Mouse (Mus musculus): ENCODE results near the gene Gsdme. TPM values are rescaled to one million over a fixed set of nuclear protein-coding genes. Genes with fewer than 3 reads are reported as not detected.

The Gsdme gene
- 1 to 10 TPM; 1.7 to 2.2 TPM for total RNA-seq (2021)
- long read RNA-seq, experiment 1, partial matches to known transcripts: 3 of 22 reads
- long read RNA-seq, experiment 1, other reads (novel, unspliced or antisense): 15 of 22 reads
- long read RNA-seq, experiment 2, partial matches to known transcripts: 3 of 21 reads
- long read RNA-seq, experiment 2, other reads (novel, unspliced or antisense): 18 of 21 reads

DNA sequence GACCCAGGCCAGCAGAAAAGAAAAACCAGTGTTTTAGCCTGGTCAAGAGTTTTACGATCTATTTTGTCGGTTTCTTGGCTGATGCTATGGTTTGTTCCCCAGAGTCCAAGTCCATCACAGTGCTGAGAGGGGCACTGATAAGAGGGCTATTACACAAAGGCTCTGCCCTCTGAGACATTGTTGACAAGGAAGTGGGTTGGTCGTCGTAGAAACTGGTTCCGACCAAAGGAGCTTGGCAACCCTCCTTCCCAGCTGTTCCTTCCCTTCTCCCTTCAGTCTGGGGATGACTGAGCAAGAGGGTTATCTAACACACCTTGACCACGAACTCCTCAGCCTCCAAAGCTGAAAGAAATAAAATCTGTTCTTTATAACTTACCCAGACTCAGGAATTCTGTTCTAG lies at the start of gene Gsdme:
Gene Gsdme, minus strand, starts transcription at position 193 of the 400 bp plus-strand sequence.
- no peak for DNase-seq

- peak; percentile 74 for DNase-seq
These were observed 49.0 kb upstream of the Gsdme start for GRCm38 (mm10) chr6:50312647-50313046.

DNA sequence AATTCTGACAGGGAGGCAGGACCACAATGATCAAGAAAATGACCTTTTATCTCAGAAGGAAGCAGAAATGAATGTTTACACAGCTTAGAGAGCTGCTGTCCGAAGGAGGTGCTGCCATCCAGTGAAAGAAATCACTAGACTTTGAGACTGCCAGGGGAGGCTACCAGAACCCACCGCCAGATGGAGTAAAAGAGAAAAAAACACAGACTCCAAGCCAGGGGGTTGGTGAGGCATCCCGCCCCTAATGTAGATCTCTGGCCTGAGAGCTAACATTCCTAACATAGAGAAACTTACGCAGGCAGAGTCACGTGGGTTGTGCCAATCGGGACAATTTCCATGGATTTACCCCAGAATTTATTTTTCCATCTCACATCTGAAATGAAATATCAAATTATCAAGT lies 45.4 kb upstream of the Gsdme start:
- DNase-seq: peak; percentile 25

GRCm38 (mm10) chr6:50306625-50307024 lies 43.0 kb upstream of the Gsdme start:
- DNase-seq: no peak

DNA sequence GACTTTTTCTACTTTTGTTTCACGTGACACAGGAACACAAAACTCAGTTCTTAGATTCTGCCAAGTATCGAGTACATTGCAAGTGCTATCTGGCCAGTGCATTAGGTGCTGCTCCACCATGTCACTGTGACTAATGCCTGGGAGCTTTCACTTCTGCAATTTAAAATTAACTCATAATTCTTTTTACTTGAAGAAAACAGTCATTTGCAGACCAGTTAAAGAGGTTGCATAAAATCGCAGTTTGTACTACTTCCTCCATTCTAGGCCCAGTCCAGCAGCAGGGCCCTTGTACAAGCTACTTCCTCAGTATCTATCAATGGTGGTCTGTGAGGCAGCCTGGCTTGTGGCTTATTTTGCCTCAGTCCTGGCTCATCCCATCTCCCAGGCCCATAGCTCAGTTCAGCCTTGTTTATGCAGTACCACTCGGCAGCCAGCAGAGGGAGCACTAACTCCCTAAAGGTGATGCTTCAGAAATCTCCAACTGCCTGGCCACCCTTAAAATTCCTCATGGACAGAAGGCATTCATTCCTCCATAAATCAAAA lies 41.4 kb upstream of the Gsdme start:
- peak; percentile 83 for DNase-seq

- no peak for DNase-seq
These were observed 37.5 kb upstream of the Gsdme start for GRCm38 (mm10) chr6:50301121-50301520.

DNA sequence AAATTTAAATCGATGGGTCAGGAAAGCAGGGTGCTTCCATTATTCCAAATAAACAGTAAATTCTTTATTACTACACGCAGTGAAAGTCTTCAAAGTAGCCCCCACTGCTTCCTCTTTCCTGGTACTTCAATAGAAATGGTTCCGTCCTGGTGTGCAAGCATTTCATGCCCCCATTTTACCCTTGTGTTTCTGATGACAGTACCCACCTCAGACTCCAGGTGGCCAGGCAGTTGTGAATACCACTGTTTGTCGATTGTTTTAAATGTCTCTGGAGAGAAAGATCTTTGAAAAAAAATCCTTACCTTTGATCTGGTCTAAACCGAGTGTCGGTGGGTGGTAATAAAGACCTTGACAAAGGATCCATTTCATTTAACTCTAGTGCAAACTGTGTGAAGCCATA lies 37.0 kb upstream of the Gsdme start:
- no peak for DNase-seq

DNA sequence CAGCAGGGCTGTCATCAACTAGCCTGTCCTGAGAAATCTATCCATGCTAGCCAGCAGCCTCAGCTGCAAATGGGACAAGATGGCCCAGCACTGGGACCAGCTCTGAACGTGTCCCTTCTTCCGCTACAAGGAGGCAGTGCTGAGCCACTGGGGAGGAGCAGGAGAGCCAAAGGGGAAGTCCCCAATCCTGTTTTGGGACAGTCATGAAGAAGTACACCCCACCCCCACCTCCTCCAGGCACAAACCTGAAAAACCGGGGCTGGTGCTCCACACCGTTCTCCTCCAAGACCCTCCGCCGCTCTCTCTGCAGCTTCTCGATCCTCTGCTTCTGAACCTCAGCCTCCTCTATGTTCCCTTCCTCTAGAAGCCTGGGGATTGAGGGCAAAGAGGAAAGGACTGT lies 35.4 kb upstream of the Gsdme start:
- no peak for DNase-seq

DNA sequence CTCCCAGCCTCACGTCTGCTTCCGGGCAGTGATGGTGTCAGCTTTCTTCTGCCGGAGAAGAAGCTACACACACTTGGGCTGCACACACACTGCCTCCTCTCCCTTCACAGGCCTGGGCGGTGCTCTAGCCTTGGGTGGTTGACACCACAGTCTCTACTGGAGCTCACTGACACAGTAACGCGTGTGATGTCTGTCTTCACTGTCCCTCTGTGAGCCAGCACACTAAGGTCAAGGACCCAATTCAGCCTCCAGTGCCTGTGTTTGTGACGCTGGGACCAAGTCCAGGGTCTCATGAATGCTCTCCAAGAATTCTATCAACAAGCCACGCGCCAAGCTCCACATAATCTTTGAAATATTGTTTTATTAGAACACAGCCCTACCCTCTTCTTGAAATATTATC lies 34.0 kb upstream of the Gsdme start:
- no peak for DNase-seq

GRCm38 (mm10) chr6:50295136-50295535 lies 31.5 kb upstream of the Gsdme start:
- DNase-seq: no peak

GRCm38 (mm10) chr6:50294128-50294527 lies 30.5 kb upstream of the Gsdme start:
- DNase-seq: peak; percentile 62

DNA sequence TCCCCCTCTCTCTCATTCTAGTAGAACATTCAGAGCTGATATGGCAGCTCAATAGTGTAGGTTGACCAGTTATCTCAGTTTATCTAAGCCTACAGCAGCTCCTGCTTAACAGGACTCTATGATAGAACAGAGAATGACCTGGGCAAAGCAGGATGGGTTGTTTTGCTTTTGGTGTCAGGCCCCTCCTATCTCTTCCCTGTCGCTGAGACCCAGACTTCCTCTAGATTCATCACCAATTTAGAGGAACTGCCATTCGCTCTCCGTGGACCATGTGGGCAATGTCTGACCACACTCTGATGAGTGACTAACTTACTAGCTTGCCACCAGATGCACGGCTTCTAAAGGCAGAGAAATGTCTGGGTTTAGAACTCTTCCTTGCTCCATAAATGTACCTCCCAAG lies 28.0 kb upstream of the Gsdme start:
- no peak for DNase-seq

GRCm38 (mm10) chr6:50286881-50287280 lies 23.2 kb upstream of the Gsdme start:
- DNase-seq: no peak

GRCm38 (mm10) chr6:50279642-50280041 lies 16.0 kb upstream of the Gsdme start:
- no peak for DNase-seq

DNA sequence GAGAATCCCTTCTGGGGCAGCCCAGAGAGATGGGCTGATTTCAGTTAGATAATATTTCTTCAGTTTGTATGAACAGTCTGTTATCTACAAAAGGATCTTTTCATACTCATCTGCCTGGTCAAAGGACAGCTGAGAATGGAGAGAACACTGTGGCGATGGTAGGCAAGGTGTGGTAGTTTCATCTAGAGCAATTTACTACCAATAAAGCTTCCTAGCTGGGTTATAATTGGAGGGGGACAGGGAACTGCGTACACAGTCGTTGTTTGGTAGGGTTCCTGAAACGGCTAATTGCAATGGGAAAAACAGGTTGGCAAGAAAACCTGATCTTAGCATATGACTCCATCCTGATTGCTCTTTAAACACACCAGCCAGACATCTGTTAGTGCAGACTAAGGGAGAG lies 10.3 kb upstream of the Gsdme start:
- DNase-seq: no peak

DNA sequence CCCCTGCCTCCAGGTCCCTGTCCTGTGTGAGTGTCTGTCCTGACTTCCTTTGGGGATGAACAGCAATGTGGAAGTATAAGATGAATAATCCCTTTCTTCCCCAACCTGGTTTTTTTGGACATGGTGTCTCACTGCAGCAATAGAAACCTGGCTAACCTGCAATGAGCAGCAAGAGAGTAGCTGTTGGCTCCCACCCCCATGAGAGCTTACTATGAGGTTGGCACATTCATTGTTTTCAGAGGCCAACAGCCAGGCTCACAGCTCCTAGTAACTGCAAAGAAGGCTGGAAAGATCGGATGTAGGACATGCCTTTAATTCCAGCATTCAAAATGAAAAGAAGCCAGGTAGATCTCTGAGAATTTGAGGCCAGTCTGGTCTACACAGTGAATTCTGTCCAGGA lies 9.8 kb upstream of the Gsdme start:
- no peak for DNase-seq

DNA sequence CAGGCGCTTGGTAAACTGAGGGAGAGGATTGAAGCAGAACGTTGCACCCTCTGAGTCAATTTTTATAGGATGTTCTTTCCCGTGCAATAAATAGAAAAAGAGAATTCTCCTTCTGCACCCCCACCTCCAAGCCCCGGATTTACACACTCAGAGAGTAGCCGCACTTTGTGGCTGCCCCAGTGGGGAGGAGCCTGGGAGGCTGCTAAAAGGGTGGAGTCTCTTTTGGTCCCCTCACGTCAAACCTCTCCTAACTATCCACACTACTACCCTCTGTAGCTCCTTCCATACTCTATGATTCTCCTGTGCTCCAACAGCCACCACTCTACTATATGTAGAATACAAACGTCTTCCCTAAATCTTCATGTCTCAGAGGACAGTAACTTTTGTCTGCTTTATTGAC lies 1.4 kb downstream of the Gsdme start:
- no peak for DNase-seq

DNA sequence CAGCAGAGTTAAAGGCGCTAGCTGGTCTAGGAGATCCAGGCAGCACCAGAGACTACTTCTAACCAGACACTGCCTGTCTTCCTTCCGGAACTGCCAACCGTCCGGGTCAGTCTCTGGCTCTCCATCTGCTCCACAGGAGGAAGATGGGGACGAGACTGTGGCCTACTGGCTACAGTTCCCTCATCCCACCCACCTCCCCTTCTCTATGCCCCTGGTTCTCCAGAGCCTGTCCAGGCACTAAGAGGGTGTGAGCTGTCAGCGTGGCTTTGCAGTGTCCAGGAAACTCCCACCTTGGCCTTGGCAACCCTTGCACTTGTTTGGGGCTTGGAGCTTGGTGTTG lies 1.8 kb downstream of the Gsdme start:
- DNase-seq: no peak

DNA sequence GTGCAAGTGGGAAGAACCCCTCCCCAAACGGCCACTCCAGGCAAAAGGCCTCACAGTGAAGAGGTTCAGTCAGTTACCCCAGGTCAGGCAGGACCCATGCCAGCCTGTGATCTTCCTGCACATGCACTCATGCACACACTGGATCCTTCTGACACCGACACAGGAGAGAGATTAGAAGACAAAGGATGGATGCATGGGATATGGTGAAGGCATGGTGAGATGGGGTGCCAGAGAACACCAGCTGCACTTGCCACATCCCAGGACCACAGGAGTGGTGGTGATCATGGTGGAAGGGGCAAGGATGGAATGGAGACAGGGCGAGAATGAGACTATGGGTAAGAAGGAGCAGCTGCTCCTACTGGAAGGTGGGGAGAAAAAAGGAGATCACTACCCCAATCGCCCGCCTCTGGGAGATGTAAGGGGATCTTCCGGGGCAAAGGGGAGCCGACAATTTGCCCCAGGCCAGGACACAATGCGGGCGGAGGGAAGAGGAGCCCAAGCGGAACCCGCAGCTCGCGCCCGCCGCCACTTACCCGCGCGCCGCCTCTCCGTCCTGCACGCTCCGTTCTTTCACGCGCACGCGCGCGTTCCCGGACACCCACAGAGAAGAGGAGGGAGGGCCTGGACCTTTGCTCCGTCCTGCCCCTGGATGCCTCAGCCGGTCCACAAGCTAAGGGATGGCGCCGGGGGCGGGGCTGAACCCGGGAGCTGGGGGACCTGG lies 2.3 kb downstream of the Gsdme start:
- DNase-seq: peak; percentile 83

DNA sequence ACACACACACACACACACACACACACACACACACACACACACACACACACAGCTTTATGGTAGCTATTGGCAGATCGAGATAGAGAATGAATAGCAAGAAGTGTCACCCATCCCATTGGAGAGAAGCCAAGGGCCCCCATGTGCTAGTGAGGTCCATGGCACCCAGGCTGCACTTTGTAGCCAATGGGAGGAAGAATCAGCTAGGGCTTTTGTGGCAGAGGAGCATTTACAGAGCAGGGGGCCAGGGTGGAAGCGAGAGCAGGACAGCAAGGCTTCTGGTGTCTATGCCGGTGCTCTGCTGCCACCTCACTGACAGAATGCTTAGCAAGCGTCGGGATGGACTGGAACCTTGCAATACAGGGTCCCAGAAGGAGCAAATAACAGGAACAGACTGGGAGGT lies 8.3 kb downstream of the Gsdme start:
- DNase-seq: no peak

- DNase-seq: peak; percentile 56
These were observed 8.9 kb downstream of the Gsdme start for GRCm38 (mm10) chr6:50254723-50255184.

DNA sequence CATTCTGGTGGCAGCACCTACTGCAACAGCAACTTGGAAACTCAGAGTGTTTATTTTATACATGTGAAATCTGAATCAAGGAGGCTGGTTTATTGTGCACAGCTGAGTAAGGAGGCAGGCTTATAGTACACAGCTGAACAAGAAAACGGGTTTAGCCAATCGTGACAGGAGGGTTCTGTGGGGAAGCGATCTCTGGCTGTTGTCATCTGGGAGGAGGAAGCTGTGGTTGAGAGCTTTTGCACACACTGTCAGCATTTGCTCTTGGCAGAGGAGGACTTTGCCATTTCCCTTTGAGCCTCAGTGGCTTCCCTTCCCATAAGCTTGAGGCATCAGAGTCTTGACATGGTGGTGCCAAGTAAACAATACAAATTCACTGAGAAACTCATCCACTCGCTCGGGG lies 11.0 kb downstream of the Gsdme start:
- no peak for DNase-seq

DNA sequence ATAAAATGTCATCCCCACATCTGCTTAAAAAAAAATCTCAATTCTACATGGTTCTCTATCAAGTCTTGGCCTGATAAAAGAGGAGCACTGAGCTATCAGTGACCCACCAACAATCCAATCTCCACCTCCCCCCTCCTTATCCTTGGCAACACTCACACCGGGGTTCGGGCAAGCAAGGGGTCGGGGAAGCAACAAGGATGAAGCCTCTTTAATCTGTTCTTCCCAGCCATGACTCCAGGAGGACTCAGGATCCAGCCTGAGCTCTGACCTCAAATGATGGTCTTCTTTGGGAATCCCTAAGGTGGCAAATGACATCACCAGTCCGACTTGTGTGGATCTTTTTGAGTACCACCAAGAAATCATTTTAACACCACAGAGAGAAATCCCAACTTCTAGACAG lies 15.9 kb downstream of the Gsdme start:
- DNase-seq: no peak

DNA sequence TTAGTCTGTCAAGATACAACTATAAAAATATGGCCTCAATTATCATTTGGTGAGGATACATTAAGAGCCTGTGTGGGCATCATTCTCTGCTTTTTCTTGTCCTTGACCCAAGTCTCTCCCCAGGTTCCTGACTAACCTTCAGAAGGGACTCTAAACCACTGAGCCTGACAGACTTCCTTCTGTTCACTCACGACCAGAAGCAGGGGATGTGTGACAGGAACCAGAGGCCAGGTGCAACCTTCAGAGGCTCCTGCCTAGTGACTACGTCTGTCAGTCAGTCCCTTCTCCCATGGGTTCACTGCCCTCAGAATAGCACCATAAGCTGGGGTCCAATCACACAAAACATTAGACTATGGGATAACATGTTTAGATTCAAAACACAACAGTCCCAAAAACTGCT lies 16.3 kb downstream of the Gsdme start:
- no peak for DNase-seq
